Comparison of ENCODE assay signal across 9 mouse cellular contexts in genomic region chr11:97534442-97535307, GRCm38 (mm10). TPM values are rescaled to one million over a fixed set of nuclear protein-coding genes. Genes with fewer than 3 reads are reported as not detected.
DNase-seq lines count a peak whose midpoint lies in the region; ATAC-seq and TF ChIP-seq lines count a peak whose summit lies in the region.
"Had no signal": no experiment of that assay in that cellular context is flagged by ENCODE, and none has a peak within 500 bp of the region (broad histone marks: within the 10 kb centered on the region; RNA-seq: fewer than 3 reads in every experiment).

No protein-coding gene starts in this region.

- H3K27me3 ChIP-seq in testis, adult 2 months (ENCODE audit: control insufficient read depth, insufficient read depth, low read length), result peaks cover 2% of the 10 kb centered on the region
- peaks cover 90% of the 10 kb centered on the region for H3K27me3 ChIP-seq in hindbrain, embryonic 13.5 days
- H3K27me3 ChIP-seq in midbrain, embryonic 12.5 days, result peaks cover 81% of the 10 kb centered on the region

- 4% methylated on average over 95 of the region's 95 CpGs for WGBS in hindbrain, embryonic 13.5 days
- 5% methylated on average over 94 of the region's 95 CpGs for WGBS in midbrain, embryonic 12.5 days

- peak; percentile 14 for ATAC-seq in frontal cortex, adult (ENCODE audit: low TSS enrichment)
- no peak for ATAC-seq in hindbrain, embryonic 13.5 days (ENCODE audit: low FRiP score)
- ATAC-seq in midbrain, embryonic 12.5 days (ENCODE audit: low FRiP score, low read depth), result no peak

- H3K4me3 ChIP-seq in testis, adult 2 months (ENCODE audit: control insufficient read depth, low read depth, low read length), result peak overlapping the region; percentile 76
- H3K4me3 ChIP-seq in hindbrain, embryonic 13.5 days, result peak overlapping the region; percentile 23
- peak overlapping the region; percentile 21 for H3K4me3 ChIP-seq in midbrain, embryonic 12.5 days

- H3K9ac ChIP-seq in hindbrain, embryonic 13.5 days, result peak overlapping the region; percentile 53
- peak overlapping the region; percentile 29; the same call in 1 of the 2 replicates for H3K9ac ChIP-seq in midbrain, embryonic 12.5 days (replicated peaks)

- no peak for DNase-seq in frontal cortex, postnatal 14 days (ENCODE audit: low spot score in 2 of 2)
- no peak for DNase-seq in testis, postnatal 14 days (ENCODE audit: low spot score)
- peak; percentile 19 to 23 for DNase-seq in thymus, postnatal 36 days
- DNase-seq in kidney, adult 8-10 months, result no peak

- TF ChIP-seq POLR2A in testis, adult 2 months (IDR thresholded peaks at IDR 0.05; ENCODE audit: control insufficient read depth, low read depth, low read length), result no peak

- H3K9me3 ChIP-seq in hindbrain, embryonic 13.5 days, result no peaks in the 10 kb centered on the region
- H3K9me3 ChIP-seq in midbrain, embryonic 12.5 days, result no peaks in the 10 kb centered on the region

- H3K27ac ChIP-seq in testis, adult 2 months (ENCODE audit: control insufficient read depth, insufficient read depth, low read depth, low read length), result no peak overlapping the region
- H3K27ac ChIP-seq in hindbrain, embryonic 13.5 days, result no peak overlapping the region
- H3K27ac ChIP-seq in midbrain, embryonic 12.5 days (replicated peaks), result no peak overlapping the region

- H3K4me2 ChIP-seq in hindbrain, embryonic 13.5 days, result peak overlapping the region; percentile 34
- peak overlapping the region; percentile 38 for H3K4me2 ChIP-seq in midbrain, embryonic 12.5 days (replicated peaks)

- H3K4me1 ChIP-seq in testis, adult 2 months (ENCODE audit: control insufficient read depth, insufficient read depth, low read length), result peaks cover 20% of the 10 kb centered on the region
- peaks cover 62% of the 10 kb centered on the region for H3K4me1 ChIP-seq in hindbrain, embryonic 13.5 days (replicated peaks)
- peaks cover 56% of the 10 kb centered on the region for H3K4me1 ChIP-seq in midbrain, embryonic 12.5 days

- no peak for TF ChIP-seq CTCF in testis, adult 2 months (IDR thresholded peaks at IDR 0.05; ENCODE audit: control insufficient read depth, insufficient read depth, insufficient replicate concordance, low read depth, low read length)

- no peaks in the 10 kb centered on the region for H3K36me3 ChIP-seq in testis, adult 2 months (ENCODE audit: control insufficient read depth, insufficient read depth, low read length)
- H3K36me3 ChIP-seq in hindbrain, embryonic 13.5 days, result peaks cover 50% of the 10 kb centered on the region
- H3K36me3 ChIP-seq in midbrain, embryonic 12.5 days, result peaks cover 9% of the 10 kb centered on the region
- H3K36me3 ChIP-seq: G1E had no signal

RNA-seq across cellular contexts. Expression of gene 4933428G20Rik, which starts 34.5 kb away (rescaled TPM):
- polyA plus RNA-seq in testis, adult 2 months (2012; rRNA removed), result 24.3 and 28.7 TPM in 2 replicates
- 0.96 and 1.2 TPM in 2 replicates for polyA plus RNA-seq in hindbrain, embryonic 13.5 days (2015; fragmentation: Nextera tagmentation; extraction: Ambion mirVana)
- 0.77 and 0.84 TPM in 2 replicates for polyA plus RNA-seq in midbrain, embryonic 12.5 days (2016; fragmentation: Nextera tagmentation; extraction: Ambion mirVana)
- polyA plus RNA-seq: G1E had no signal

RNA-seq across cellular contexts. Expression of gene Srcin1, which starts 41.3 kb away (rescaled TPM):
- polyA plus RNA-seq in testis, adult 2 months (2012; rRNA removed), result 35.5 and 47.1 TPM in 2 replicates
- 6.0 and 7.0 TPM in 2 replicates for polyA plus RNA-seq in hindbrain, embryonic 13.5 days (2015; fragmentation: Nextera tagmentation; extraction: Ambion mirVana)
- 6.5 and 7.3 TPM in 2 replicates for polyA plus RNA-seq in midbrain, embryonic 12.5 days (2016; fragmentation: Nextera tagmentation; extraction: Ambion mirVana)

Comparison
In these comparisons a context has a peak if more than half of its experiments do, and no peak if none do; other contexts are left out.
1. DNase-seq: peak in thymus, postnatal 36 days (2 of 2); none in frontal cortex, postnatal 14 days (0 of 2), testis, postnatal 14 days (single experiment) and kidney, adult 8-10 months (0 of 2).
2. H3K4me3 ChIP-seq: peak in every context shown above with its lines; median percentile 76 in testis, adult 2 months; 23 in hindbrain, embryonic 13.5 days; 21 in midbrain, embryonic 12.5 days.
3. RNA of gene 4933428G20Rik, which starts 34.5 kb away (polyA plus RNA-seq): 24.3 to 28.7 TPM in testis, adult 2 months; 0.96 to 1.2 TPM in hindbrain, embryonic 13.5 days and 0.77 to 0.84 TPM in midbrain, embryonic 12.5 days; every median in the first group is over 10 times any median in the second.